Mouse (Mus musculus) kidney, adult 11 months (tissue): ENCODE measurements around the gene Rplp2.

ENCODE experiments used
- DNase-seq: peaks from one replicate; pipeline ENCODE4 v3.0.0; 2022

The Rplp2 gene

DNA sequence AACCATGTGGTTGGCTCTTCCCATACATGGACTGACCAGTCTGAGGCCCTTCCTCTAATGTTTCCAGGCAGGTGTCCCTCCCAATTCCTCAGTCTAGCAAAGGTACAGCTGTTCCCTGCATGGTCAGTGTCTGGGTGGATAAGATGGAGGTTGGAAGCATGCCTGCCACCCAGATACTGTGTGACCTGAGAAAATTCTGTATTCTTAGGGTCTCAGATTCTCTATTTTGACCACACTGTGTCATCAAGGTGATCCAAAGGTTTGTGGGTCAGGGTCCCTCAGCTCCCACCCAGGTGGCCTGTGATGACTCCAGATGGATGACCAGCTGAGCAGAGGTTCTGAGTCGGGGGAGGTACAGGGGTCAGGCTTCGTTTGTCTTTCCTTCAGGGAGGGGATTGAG, 38.0 kb downstream of the Rplp2 start:
- no peak for DNase-seq

GRCm38 (mm10) chr7:141485606-141486005, 38.4 kb downstream of the Rplp2 start:
- no peak for DNase-seq

- DNase-seq: no peak
These were observed 39.1 kb downstream of the Rplp2 start for GRCm38 (mm10) chr7:141486239-141486638.

DNA sequence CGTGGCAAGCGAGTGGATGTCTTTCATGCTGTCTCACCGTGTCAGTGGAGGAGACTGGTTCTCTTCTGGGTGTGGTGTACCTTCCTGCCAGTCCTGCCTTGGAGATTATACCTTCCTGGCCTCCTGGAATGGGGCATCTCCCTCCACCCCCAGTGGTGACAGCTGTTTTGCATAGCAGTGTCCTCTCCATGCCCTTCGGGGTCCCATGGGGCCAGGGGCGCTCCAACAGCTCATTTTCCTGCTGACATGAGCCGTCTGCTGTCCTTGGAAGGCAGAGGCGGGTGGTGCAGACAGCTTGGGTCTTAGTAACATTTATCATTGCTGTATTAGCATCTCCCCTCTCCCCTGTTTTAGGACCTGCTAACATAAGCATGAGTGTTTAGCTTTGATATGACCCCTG, 40.0 kb downstream of the Rplp2 start:
- DNase-seq: no peak

DNA sequence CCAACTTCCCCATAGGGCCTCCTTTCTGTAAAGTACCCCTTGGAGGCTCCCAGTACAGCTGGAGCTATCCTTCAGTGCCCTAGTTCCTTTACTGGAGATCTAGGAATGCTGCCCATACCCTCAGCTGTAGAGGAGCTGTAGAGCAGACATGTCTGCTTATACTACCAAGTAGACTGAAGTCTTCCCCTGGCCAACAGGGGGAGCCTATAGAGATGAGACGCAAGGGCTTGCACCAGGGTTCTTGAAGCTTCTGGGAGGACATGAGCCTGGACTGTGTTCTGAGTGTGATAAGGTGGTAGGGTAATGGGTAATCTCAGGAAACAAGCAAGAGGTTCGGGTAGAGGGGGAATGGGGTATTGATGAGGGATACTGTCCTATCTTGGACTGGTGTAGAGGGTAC, 44.0 kb downstream of the Rplp2 start:
- DNase-seq: no peak

GRCm38 (mm10) chr7:141492738-141493137, 45.6 kb downstream of the Rplp2 start:
- no peak for DNase-seq

GRCm38 (mm10) chr7:141493729-141494128, 46.6 kb downstream of the Rplp2 start:
- no peak for DNase-seq

DNA sequence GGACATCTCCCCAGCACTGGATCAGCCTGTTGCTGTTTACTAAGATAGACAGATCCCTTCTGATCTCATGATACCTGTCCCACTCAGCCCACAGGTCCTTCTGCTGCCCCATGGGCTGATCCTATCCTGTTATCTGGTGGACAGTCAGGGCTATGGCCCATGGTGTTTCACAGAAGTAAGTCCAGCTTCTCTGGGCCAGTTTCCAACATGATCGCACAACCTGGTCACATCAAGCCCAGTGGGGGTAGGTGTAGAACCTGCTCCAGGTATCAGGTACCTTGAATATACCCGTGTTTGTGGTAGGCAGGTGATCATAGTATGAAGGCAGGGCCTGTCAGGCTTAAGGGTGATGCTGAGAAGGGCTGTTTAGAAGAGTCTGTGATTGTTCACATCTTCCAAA, 48.2 kb downstream of the Rplp2 start:
- DNase-seq: no peak

DNA sequence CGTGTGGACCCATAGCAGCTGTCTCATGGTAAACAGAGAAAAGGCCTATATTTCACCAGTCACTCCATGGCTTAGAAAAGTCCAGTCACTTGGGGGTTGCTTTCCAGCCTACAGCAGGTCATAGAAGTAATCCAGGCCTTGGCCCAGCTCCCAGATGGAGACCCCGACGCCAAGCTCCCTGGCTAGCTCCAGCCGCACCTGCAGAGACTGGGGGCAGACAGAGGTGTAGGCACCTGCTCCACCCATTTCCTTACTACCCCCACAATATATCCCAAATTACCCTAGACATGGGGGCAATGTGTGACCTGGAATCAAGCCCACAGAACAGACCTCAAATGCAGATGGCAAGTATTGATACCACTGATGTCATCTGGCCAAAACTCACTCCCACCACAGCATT, 48.8 kb downstream of the Rplp2 start:
- DNase-seq: no peak

DNA sequence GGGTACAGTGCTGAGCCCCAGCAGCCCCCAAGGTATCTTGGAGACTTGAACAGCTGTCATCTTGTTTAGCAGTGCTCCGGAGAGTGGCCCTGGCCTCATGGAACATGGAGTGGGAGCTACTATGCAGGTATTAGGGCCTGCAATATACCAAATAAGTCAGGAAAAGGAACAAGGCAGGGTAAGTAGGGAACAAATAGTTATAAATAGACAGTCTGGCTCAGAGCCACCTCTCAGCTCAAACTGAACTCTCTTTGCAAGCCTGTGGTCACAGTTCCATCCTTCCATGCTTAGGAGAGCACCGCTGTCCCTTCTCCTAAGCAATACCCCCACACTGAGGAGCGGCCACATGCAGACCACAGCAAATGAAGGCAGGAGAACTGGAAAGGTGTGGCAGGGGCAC, 50.4 kb downstream of the Rplp2 start:
- no peak for DNase-seq
